Mouse (Mus musculus) stomach, postnatal 0 days (tissue): Measurements from ENCODE around the gene Cda.

Experiments used
- CTCF ChIP-seq: IDR thresholded peaks from 2 replicates; pipeline ENCODE4 v1.5.1; 2016; ENCODE audit warnings: antibody characterized with exemption, low read depth, mild to moderate bottlenecking, moderate library complexity
- EP300 ChIP-seq: optimal IDR thresholded peaks from 2 replicates; pipeline ENCODE3; 2016; ENCODE audit warnings: antibody characterized with exemption

GRCm38 (mm10) chr4:138347280-138347679, 20.5 kb downstream of the Cda start:
- TF ChIP-seq CTCF (no peak), EP300 (no peak)
